Mouse (Mus musculus) megakaryocyte progenitor cell, adult 5-6 weeks (primary cell): Measurements from ENCODE around the gene Ctcfl. TPM values are rescaled to one million over a fixed set of nuclear protein-coding genes. Genes with fewer than 3 reads are reported as not detected.

Experiments
- ATAC-seq: replicated peaks from 2 replicates; pipeline ENCODE4 v1.8.0; 2016; ENCODE audit warnings: mild to moderate bottlenecking, moderate TSS enrichment, inconsistent platforms; ENCODE audit not compliant: poor library complexity
- total RNA-seq, 2 experiments: library from RNA; stranded (forward) in 1 of 2; stranded (reverse) in 1 of 2; fragments of 157-497, 149-512 nt in 1 of 2; fragments of 200-1000 nt in 1 of 2; gene quantifications; 2 replicates each; pipeline versions ENCODE4 v1.2.3 to v1.2.4; 2015 to 2017

Ctcfl gene
- total RNA-seq, 2 experiments from 2014 or later = not detected

- no peak for ATAC-seq
Measured at GRCm38 (mm10) chr2:173049817-173050216, 69.5 kb downstream of the Ctcfl start.

GRCm38 (mm10) chr2:173049231-173049630 is 70.1 kb downstream of the Ctcfl start:
- no peak for ATAC-seq

GRCm38 (mm10) chr2:173048041-173048745 is 71.1 kb downstream of the Ctcfl start:
- no peak for ATAC-seq

- ATAC-seq = no peak
Measured at GRCm38 (mm10) chr2:173047471-173047870, 71.9 kb downstream of the Ctcfl start.

- ATAC-seq = peak; percentile 78
Measured at GRCm38 (mm10) chr2:173046582-173047297, 72.6 kb downstream of the Ctcfl start.

GRCm38 (mm10) chr2:173044198-173044970 is 74.9 kb downstream of the Ctcfl start:
- no peak for ATAC-seq

Other genes with a start within 250 kb of the Ctcfl start
- gene Bmp7, start 179.2 kb downstream of the Ctcfl start, total RNA-seq (2015) = 0.10 TPM in 1 of 2 replicates, not detected in the other
- gene Bmp7, start 179.2 kb downstream of the Ctcfl start, total RNA-seq (2017) = not detected in 2 replicates
- gene Spo11, start 141.8 kb downstream of the Ctcfl start, total RNA-seq (2015) = not detected in 2 replicates
- gene Spo11, start 141.8 kb downstream of the Ctcfl start, total RNA-seq (2017) = not detected in 2 replicates
- 121 and 128 TPM in 2 replicates for gene Rae1, start 119.4 kb downstream of the Ctcfl start, total RNA-seq (2015)
- 72.9 and 76.3 TPM in 2 replicates for gene Rae1, start 119.4 kb downstream of the Ctcfl start, total RNA-seq (2017)
- gene Rbm38, start 99.0 kb downstream of the Ctcfl start, total RNA-seq (2015) = 130 and 153 TPM in 2 replicates
- gene Rbm38, start 99.0 kb downstream of the Ctcfl start, total RNA-seq (2017) = 50.3 and 55.9 TPM in 2 replicates
- gene Pck1, start 33.5 kb upstream of the Ctcfl start, total RNA-seq (2015) = not detected in 2 replicates
- not detected in 2 replicates for gene Pck1, start 33.5 kb upstream of the Ctcfl start, total RNA-seq (2017)
- 2.0 and 5.3 TPM in 2 replicates for gene Zbp1, start 99.4 kb upstream of the Ctcfl start, total RNA-seq (2015)
- 2.5 and 2.9 TPM in 2 replicates for gene Zbp1, start 99.4 kb upstream of the Ctcfl start, total RNA-seq (2017)
- 0.17 and 0.32 TPM in 2 replicates for gene Pmepa1, start 157.0 kb upstream of the Ctcfl start, total RNA-seq (2015)
- gene Pmepa1, start 157.0 kb upstream of the Ctcfl start, total RNA-seq (2017) = 0.12 and 0.24 TPM in 2 replicates